Mouse (Mus musculus): ENCODE results near the gene Cep112. TPM values are rescaled to one million over a fixed set of nuclear protein-coding genes. Genes with fewer than 3 reads are reported as not detected.

The Cep112 gene
- polyA plus RNA-seq, 1 experiment: 17.0 TPM

GRCm38 (mm10) chr11:108889121-108889520, 464.1 kb downstream of the Cep112 start:
- no peaks in the 10 kb centered on the region for H3K27me3 ChIP-seq (ENCODE audit: control insufficient read depth, insufficient read depth, low read length, poor library complexity, severe bottlenecking)
- H3K9me3 ChIP-seq (replicated peaks; ENCODE audit: control insufficient read depth, insufficient read depth, low read length, poor library complexity, severe bottlenecking): no peaks in the 10 kb centered on the region
- peaks cover 5% of the 10 kb centered on the region for H3K4me1 ChIP-seq (ENCODE audit: control insufficient read depth, insufficient read depth, low read length)
- TF ChIP-seq EP300 (IDR thresholded peaks at IDR 0.05; ENCODE audit: insufficient read depth, low read depth, low read length): no peak
- peak; percentile 69 for TF ChIP-seq CTCF (IDR thresholded peaks at IDR 0.05; ENCODE audit: low read depth, low read length)
- no peak for TF ChIP-seq POLR2A (IDR thresholded peaks at IDR 0.05; ENCODE audit: insufficient read depth, low read length)
- no peak overlapping the region for H3K27ac ChIP-seq (ENCODE audit: insufficient read depth, low read length)
- no peak overlapping the region for H3K9ac ChIP-seq (ENCODE audit: low read depth, poor library complexity, severe bottlenecking)
- no peak overlapping the region for H3K4me3 ChIP-seq (ENCODE audit: low read depth, low read length)
- no peaks in the 10 kb centered on the region for H3K36me3 ChIP-seq (ENCODE audit: control insufficient read depth, insufficient read depth, low read length, poor library complexity, severe bottlenecking)

GRCm38 (mm10) chr11:108890544-108890943, 465.6 kb downstream of the Cep112 start:
- Histone ChIP-seq H3K9me3 (replicated peaks; ENCODE audit: control insufficient read depth, insufficient read depth, low read length, poor library complexity, severe bottlenecking) (no peaks in the 10 kb centered on the region), H3K4me1 (ENCODE audit: control insufficient read depth, insufficient read depth, low read length) (peaks cover 5% of the 10 kb centered on the region), H3K27me3 (ENCODE audit: control insufficient read depth, insufficient read depth, low read length, poor library complexity, severe bottlenecking) (no peaks in the 10 kb centered on the region), H3K36me3 (ENCODE audit: control insufficient read depth, insufficient read depth, low read length, poor library complexity, severe bottlenecking) (no peaks in the 10 kb centered on the region), H3K27ac (ENCODE audit: insufficient read depth, low read length) (no peak overlapping the region), H3K4me3 (ENCODE audit: low read depth, low read length) (no peak overlapping the region), H3K9ac (ENCODE audit: low read depth, poor library complexity, severe bottlenecking) (no peak overlapping the region)
- TF ChIP-seq EP300 (IDR thresholded peaks at IDR 0.05; ENCODE audit: insufficient read depth, low read depth, low read length) (no peak), CTCF (IDR thresholded peaks at IDR 0.05; ENCODE audit: low read depth, low read length) (no peak), POLR2A (IDR thresholded peaks at IDR 0.05; ENCODE audit: insufficient read depth, low read length) (no peak)

- Histone ChIP-seq H3K36me3 (ENCODE audit: control insufficient read depth, insufficient read depth, low read length, poor library complexity, severe bottlenecking) (no peaks in the 10 kb centered on the region), H3K27ac (ENCODE audit: insufficient read depth, low read length) (no peak overlapping the region), H3K4me1 (ENCODE audit: control insufficient read depth, insufficient read depth, low read length) (peaks cover 5% of the 10 kb centered on the region), H3K4me3 (ENCODE audit: low read depth, low read length) (no peak overlapping the region), H3K9me3 (replicated peaks; ENCODE audit: control insufficient read depth, insufficient read depth, low read length, poor library complexity, severe bottlenecking) (no peaks in the 10 kb centered on the region), H3K27me3 (ENCODE audit: control insufficient read depth, insufficient read depth, low read length, poor library complexity, severe bottlenecking) (no peaks in the 10 kb centered on the region), H3K9ac (ENCODE audit: low read depth, poor library complexity, severe bottlenecking) (peak overlapping the region; percentile 16; the same call in 1 of the 2 replicates)
- TF ChIP-seq EP300 (IDR thresholded peaks at IDR 0.05; ENCODE audit: insufficient read depth, low read depth, low read length) (no peak), CTCF (IDR thresholded peaks at IDR 0.05; ENCODE audit: low read depth, low read length) (no peak), POLR2A (IDR thresholded peaks at IDR 0.05; ENCODE audit: insufficient read depth, low read length) (no peak)
Observed at GRCm38 (mm10) chr11:108891111-108891870, 466.3 kb downstream of the Cep112 start.

- no peak overlapping the region for H3K4me3 ChIP-seq (ENCODE audit: low read depth, low read length)
- H3K9me3 ChIP-seq (replicated peaks; ENCODE audit: control insufficient read depth, insufficient read depth, low read length, poor library complexity, severe bottlenecking): no peaks in the 10 kb centered on the region
- peaks cover 5% of the 10 kb centered on the region for H3K4me1 ChIP-seq (ENCODE audit: control insufficient read depth, insufficient read depth, low read length)
- no peaks in the 10 kb centered on the region for H3K36me3 ChIP-seq (ENCODE audit: control insufficient read depth, insufficient read depth, low read length, poor library complexity, severe bottlenecking)
- H3K9ac ChIP-seq (ENCODE audit: low read depth, poor library complexity, severe bottlenecking): peak overlapping the region; percentile 16; the same call in 1 of the 2 replicates
- TF ChIP-seq POLR2A (IDR thresholded peaks at IDR 0.05; ENCODE audit: insufficient read depth, low read length): no peak
- TF ChIP-seq CTCF (IDR thresholded peaks at IDR 0.05; ENCODE audit: low read depth, low read length): no peak
- TF ChIP-seq EP300 (IDR thresholded peaks at IDR 0.05; ENCODE audit: insufficient read depth, low read depth, low read length): no peak
- H3K27me3 ChIP-seq (ENCODE audit: control insufficient read depth, insufficient read depth, low read length, poor library complexity, severe bottlenecking): no peaks in the 10 kb centered on the region
- H3K27ac ChIP-seq (ENCODE audit: insufficient read depth, low read length): no peak overlapping the region
Observed at GRCm38 (mm10) chr11:108891871-108892380, 466.9 kb downstream of the Cep112 start.

- TF ChIP-seq CTCF (IDR thresholded peaks at IDR 0.05; ENCODE audit: low read depth, low read length) (no peak), POLR2A (IDR thresholded peaks at IDR 0.05; ENCODE audit: insufficient read depth, low read length) (no peak), EP300 (IDR thresholded peaks at IDR 0.05; ENCODE audit: insufficient read depth, low read depth, low read length) (no peak)
- Histone ChIP-seq H3K27me3 (ENCODE audit: control insufficient read depth, insufficient read depth, low read length, poor library complexity, severe bottlenecking) (no peaks in the 10 kb centered on the region), H3K36me3 (ENCODE audit: control insufficient read depth, insufficient read depth, low read length, poor library complexity, severe bottlenecking) (no peaks in the 10 kb centered on the region), H3K4me3 (ENCODE audit: low read depth, low read length) (no peak overlapping the region), H3K27ac (ENCODE audit: insufficient read depth, low read length) (no peak overlapping the region), H3K9ac (ENCODE audit: low read depth, poor library complexity, severe bottlenecking) (no peak overlapping the region), H3K4me1 (ENCODE audit: control insufficient read depth, insufficient read depth, low read length) (peaks cover 5% of the 10 kb centered on the region), H3K9me3 (replicated peaks; ENCODE audit: control insufficient read depth, insufficient read depth, low read length, poor library complexity, severe bottlenecking) (no peaks in the 10 kb centered on the region)
Observed at GRCm38 (mm10) chr11:108892406-108892805, 467.4 kb downstream of the Cep112 start.

GRCm38 (mm10) chr11:108893232-108893790, 468.3 kb downstream of the Cep112 start:
- Histone ChIP-seq H3K4me1 (ENCODE audit: control insufficient read depth, insufficient read depth, low read length) (peaks cover 5% of the 10 kb centered on the region), H3K9me3 (replicated peaks; ENCODE audit: control insufficient read depth, insufficient read depth, low read length, poor library complexity, severe bottlenecking) (no peaks in the 10 kb centered on the region), H3K36me3 (ENCODE audit: control insufficient read depth, insufficient read depth, low read length, poor library complexity, severe bottlenecking) (no peaks in the 10 kb centered on the region), H3K27ac (ENCODE audit: insufficient read depth, low read length) (no peak overlapping the region), H3K9ac (ENCODE audit: low read depth, poor library complexity, severe bottlenecking) (no peak overlapping the region), H3K27me3 (ENCODE audit: control insufficient read depth, insufficient read depth, low read length, poor library complexity, severe bottlenecking) (no peaks in the 10 kb centered on the region), H3K4me3 (ENCODE audit: low read depth, low read length) (no peak overlapping the region)
- TF ChIP-seq EP300 (IDR thresholded peaks at IDR 0.05; ENCODE audit: insufficient read depth, low read depth, low read length) (no peak), CTCF (IDR thresholded peaks at IDR 0.05; ENCODE audit: low read depth, low read length) (no peak), POLR2A (IDR thresholded peaks at IDR 0.05; ENCODE audit: insufficient read depth, low read length) (no peak)

Measured in ES-Bruce4 (cell line).